Mouse (Mus musculus) MEL (cell line): ENCODE data around the gene Mgat5. TPM values are rescaled to one million over a fixed set of nuclear protein-coding genes. Genes with fewer than 3 reads are reported as not detected.

Source experiments
- DNase-seq: peaks from one replicate; pipeline ENCODE4 v3.0.0; 2011; ENCODE audit warnings: low read depth, low spot score
- H3K27ac ChIP-seq: 2 replicates; pipeline ENCODE4 v1.5.1; 2012; ENCODE audit warnings: low read depth, mild to moderate bottlenecking, control low read depth, low read length, moderate library complexity; ENCODE audit not compliant: control insufficient read depth
- H3K27me3 ChIP-seq, 2 experiments: fragments of 150-350 bp in 1 of 2; sonication (generic) in 1 of 2; 2 replicates each; pipeline ENCODE4 v1.6.1; 2012; ENCODE audit warnings: low read length in 2 of 2, mild to moderate bottlenecking in 2 of 2, improper control_type of control experiment in 1 of 2, moderate library complexity in 1 of 2; ENCODE audit not compliant: insufficient read depth in 2 of 2, control insufficient read depth in 1 of 2
- H3K36me3 ChIP-seq, 2 experiments: 2 replicates each; pipeline ENCODE4 v1.6.1; 2012 to 2014; ENCODE audit warnings: low read length in 2 of 2, improper control_type of control experiment in 1 of 2, inconsistent platforms in 1 of 2, mild to moderate bottlenecking in 1 of 2; ENCODE audit not compliant: insufficient read depth in 2 of 2, control insufficient read depth in 1 of 2
- H3K4me1 ChIP-seq, 2 experiments: fragments of 150-350 bp in 1 of 2; sonication (generic) in 1 of 2; 2 replicates each; pipeline ENCODE4 v1.6.1; 2012; ENCODE audit warnings: low read length in 2 of 2, improper control_type of control experiment in 1 of 2, mild to moderate bottlenecking in 1 of 2; ENCODE audit not compliant: insufficient read depth in 2 of 2, control insufficient read depth in 1 of 2
- H3K4me3 ChIP-seq, 2 experiments: fragments of 150-350 bp in 1 of 2; sonication (generic) in 1 of 2; 2 replicates each; pipeline ENCODE4 v1.5.1; 2012; ENCODE audit warnings: low read depth in 2 of 2, low read length in 2 of 2, mild to moderate bottlenecking in 2 of 2, moderate library complexity in 2 of 2, control low read depth in 1 of 2, improper control_type of control experiment in 1 of 2; ENCODE audit not compliant: control insufficient read depth in 1 of 2, insufficient read depth in 1 of 2
- H3K79me2 ChIP-seq: 2 replicates; pipeline ENCODE4 v1.6.1; 2012; ENCODE audit warnings: mild to moderate bottlenecking, low read length, moderate library complexity; ENCODE audit not compliant: control insufficient read depth, poor library complexity, insufficient read depth
- H3K9ac ChIP-seq: 2 replicates; pipeline ENCODE4 v1.6.1; 2012; ENCODE audit warnings: low read depth, mild to moderate bottlenecking, control low read depth, low read length, moderate library complexity; ENCODE audit not compliant: control insufficient read depth, poor library complexity, severe bottlenecking
- H3K9me3 ChIP-seq: fragments of 150-350 bp; sonication (generic); replicated peaks from 2 replicates; pipeline ENCODE4 v1.6.1; 2012; ENCODE audit warnings: mild to moderate bottlenecking, low read length, improper control_type of control experiment, moderate library complexity; ENCODE audit not compliant: insufficient read depth
- CHD1 ChIP-seq: IDR thresholded peaks from 2 replicates; pipeline ENCODE4 v1.6.1; 2012; ENCODE audit warnings: low read depth, mild to moderate bottlenecking, inconsistent platforms, low read length, improper control_type of control experiment
- CHD2 ChIP-seq: IDR thresholded peaks from 2 replicates; pipeline ENCODE4 v1.6.1; 2011; ENCODE audit warnings: low read length, improper control_type of control experiment
- ELF1 ChIP-seq: IDR thresholded peaks from 2 replicates; pipeline ENCODE4 v1.6.1; 2014; ENCODE audit warnings: low read depth, mild to moderate bottlenecking, inconsistent platforms, low read length, improper control_type of control experiment, moderate library complexity
- MAFK ChIP-seq: IDR thresholded peaks from 2 replicates; pipeline ENCODE4 v1.6.1; 2011; ENCODE audit warnings: low read depth, mild to moderate bottlenecking, low read length, improper control_type of control experiment, borderline replicate concordance
- MAX ChIP-seq: IDR thresholded peaks from 2 replicates; pipeline ENCODE4 v1.6.1; 2011; ENCODE audit warnings: low read length, improper control_type of control experiment
- MXI1 ChIP-seq: IDR thresholded peaks from 2 replicates; pipeline ENCODE4 v1.6.1; 2011; ENCODE audit warnings: mild to moderate bottlenecking, low read depth, low read length, improper control_type of control experiment
- MYB ChIP-seq: IDR thresholded peaks from 2 replicates; pipeline ENCODE4 v1.6.1; 2011; ENCODE audit warnings: mild to moderate bottlenecking, low read depth, low read length, improper control_type of control experiment
- MYC ChIP-seq: IDR thresholded peaks from 2 replicates; pipeline ENCODE4 v1.6.1; 2011; ENCODE audit warnings: low read depth, mild to moderate bottlenecking, low read length, improper control_type of control experiment, moderate library complexity
- NRF1 ChIP-seq: IDR thresholded peaks from 2 replicates; pipeline ENCODE4 v1.6.1; 2014; ENCODE audit warnings: low read depth, mild to moderate bottlenecking, inconsistent platforms, low read length, improper control_type of control experiment, moderate library complexity; ENCODE audit not compliant: poor library complexity, insufficient read depth, severe bottlenecking
- RAD21 ChIP-seq: IDR thresholded peaks from 2 replicates; pipeline ENCODE4 v1.6.1; 2011; ENCODE audit warnings: mild to moderate bottlenecking, low read depth, low read length, improper control_type of control experiment
- SIN3A ChIP-seq: IDR thresholded peaks from 2 replicates; pipeline ENCODE4 v1.6.1; 2012; ENCODE audit warnings: low read length, improper control_type of control experiment, inconsistent platforms
- TBP ChIP-seq: IDR thresholded peaks from 2 replicates; pipeline ENCODE4 v1.8.0; 2011; ENCODE audit warnings: low read depth, low read length, improper control_type of control experiment
- TCF12 ChIP-seq: IDR thresholded peaks from 2 replicates; pipeline ENCODE4 v1.6.1; 2014; ENCODE audit warnings: low read depth, mild to moderate bottlenecking, inconsistent platforms, low read length, improper control_type of control experiment, moderate library complexity
- USF1 ChIP-seq: IDR thresholded peaks from 2 replicates; pipeline ENCODE4 v1.6.1; 2014; ENCODE audit warnings: low read depth, mild to moderate bottlenecking, inconsistent platforms, low read length, improper control_type of control experiment, moderate library complexity
- ZMIZ1 ChIP-seq: IDR thresholded peaks from 2 replicates; pipeline ENCODE4 v1.6.1; 2012; ENCODE audit warnings: low read depth, mild to moderate bottlenecking, inconsistent platforms, low read length, improper control_type of control experiment, moderate library complexity
- ZNF384 ChIP-seq: IDR thresholded peaks from 2 replicates; pipeline ENCODE4 v1.6.1; 2012; ENCODE audit warnings: low read depth, mild to moderate bottlenecking, inconsistent platforms, low read length, improper control_type of control experiment
- polyA plus RNA-seq, 2 experiments: library from polyadenylated mRNA; stranded (reverse) in 1 of 2; unstranded in 1 of 2; fragments of >175 nt in 1 of 2; fragments of >200 nt in 1 of 2; gene quantifications; 2 replicates each; pipeline versions ENCODE4 v1.2.1 to v1.2.4; 2012; ENCODE audit warnings: low replicate concordance in 2 of 2, low read depth in 1 of 2; ENCODE audit not compliant: insufficient read length in 2 of 2, insufficient read depth in 1 of 2, missing spikeins in 1 of 2
- total RNA-seq: library from RNA; depleted of rRNA; stranded (reverse); fragments of 300-350 nt; gene quantifications from 2 replicates; pipeline ENCODE4 v1.2.3, GENCODE M21; 2012

Mgat5 gene
- total and polyA plus RNA-seq, 3 experiments: 6.9 to 9.5 TPM; not detected in 1

DNA sequence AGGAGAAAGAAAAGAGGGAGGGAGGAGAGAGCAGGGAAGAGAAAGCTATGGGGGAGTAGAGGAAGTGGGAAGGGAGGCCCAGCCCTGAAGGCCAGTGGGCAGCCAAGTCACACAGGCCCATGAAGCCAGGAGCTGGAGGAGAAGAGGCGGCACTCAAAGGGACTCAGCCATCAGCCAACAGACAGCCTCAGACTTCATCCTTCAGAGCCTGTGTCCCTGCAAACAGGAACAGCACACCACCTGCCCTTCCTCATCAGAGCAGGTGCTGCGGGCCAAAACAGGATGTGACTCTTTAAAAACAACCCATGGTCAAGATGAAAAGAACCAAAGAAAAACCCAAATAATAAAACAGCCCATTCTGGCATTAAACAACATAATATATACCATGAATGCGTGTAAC lies 308.8 kb downstream of the Mgat5 start:
- Histone ChIP-seq H3K9ac (no peak overlapping the region), H3K4me3 (no peak overlapping the region), H3K27me3 (no peaks in the 10 kb centered on the region; a peak in 1 of 4 replicates), H3K4me1 (no peaks in the 10 kb centered on the region), H3K79me2 (no peaks in the 10 kb centered on the region), H3K9me3 (no peaks in the 10 kb centered on the region), H3K27ac (no peak overlapping the region), H3K36me3 (no peaks in the 10 kb centered on the region)
- no peak for DNase-seq
- TF ChIP-seq ELF1: no peak

DNA sequence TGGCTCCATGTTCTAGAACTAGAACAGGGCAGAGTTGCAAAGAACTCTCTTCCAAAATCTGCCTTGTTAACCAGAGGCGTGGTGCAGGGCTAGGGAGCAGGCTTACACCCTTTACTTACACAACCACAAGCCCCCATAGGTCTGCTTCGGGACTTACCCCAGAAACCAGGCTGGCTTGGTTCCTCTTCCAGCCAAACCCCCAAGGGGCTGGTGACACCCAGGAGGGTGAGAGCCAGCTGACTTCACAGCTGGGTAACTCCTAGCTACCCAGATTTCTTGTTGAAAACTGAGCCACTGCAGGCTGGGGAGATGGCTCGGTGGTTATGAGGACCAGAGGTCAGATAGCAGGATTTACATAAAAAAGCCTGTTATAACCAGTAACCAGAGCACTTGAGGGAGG lies 309.7 kb downstream of the Mgat5 start:
- Histone ChIP-seq H3K9ac (no peak overlapping the region), H3K4me1 (no peaks in the 10 kb centered on the region), H3K79me2 (no peaks in the 10 kb centered on the region), H3K9me3 (no peaks in the 10 kb centered on the region), H3K4me3 (no peak overlapping the region), H3K36me3 (no peaks in the 10 kb centered on the region), H3K27ac (no peak overlapping the region), H3K27me3 (no peaks in the 10 kb centered on the region; a peak in 1 of 4 replicates)
- TF ChIP-seq CHD2: no peak
- TF ChIP-seq USF1: no peak
- TF ChIP-seq MYB: no peak
- no peak for TF ChIP-seq MAFK
- no peak for TF ChIP-seq NRF1
- no peak for TF ChIP-seq ZNF384
- no peak for TF ChIP-seq CHD1
- TF ChIP-seq TCF12: no peak
- no peak for TF ChIP-seq MYC
- no peak for TF ChIP-seq ZMIZ1
- TF ChIP-seq RAD21: no peak
- no peak for TF ChIP-seq MXI1
- no peak for TF ChIP-seq MAX
- no peak for DNase-seq

DNA sequence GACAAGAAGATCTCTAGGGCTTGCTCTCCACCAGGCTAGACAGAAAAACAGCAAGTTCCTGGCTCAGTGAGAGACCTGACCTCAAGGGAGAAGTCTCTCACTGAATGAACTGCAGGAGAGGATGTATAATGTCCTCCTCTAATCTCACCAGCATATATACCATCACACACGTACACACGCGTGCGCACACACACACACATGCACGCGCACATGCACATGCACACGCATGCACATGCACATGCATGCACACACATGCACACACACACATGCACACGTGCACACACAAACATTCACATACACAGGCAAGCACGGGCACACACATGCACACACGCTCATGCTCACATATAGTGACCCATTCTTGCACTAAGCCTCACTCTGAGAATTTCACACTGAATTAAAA lies 310.1 kb downstream of the Mgat5 start:
- TF ChIP-seq TBP: no peak
- TF ChIP-seq MYB: no peak
- TF ChIP-seq SIN3A: no peak
- TF ChIP-seq ZMIZ1: no peak
- no peak for TF ChIP-seq MAFK
- Histone ChIP-seq H3K9ac (no peak overlapping the region), H3K4me1 (no peaks in the 10 kb centered on the region), H3K9me3 (no peaks in the 10 kb centered on the region), H3K27me3 (no peaks in the 10 kb centered on the region; a peak in 1 of 4 replicates), H3K4me3 (no peak overlapping the region), H3K27ac (no peak overlapping the region), H3K79me2 (no peaks in the 10 kb centered on the region), H3K36me3 (no peaks in the 10 kb centered on the region)
- no peak for DNase-seq
